Mouse (Mus musculus): ENCODE measurements around the gene Fgd6. TPM values are rescaled to one million over a fixed set of nuclear protein-coding genes. Genes with fewer than 3 reads are reported as not detected.
A peak's percentile ranks its signal among the peaks of the same experiment; 100 is the strongest.

Gene Fgd6
- total RNA-seq, 2 experiments from 2014 or later: 9.9 to 12.3 TPM

GRCm38 (mm10) chr10:94147756-94148531 is 112.1 kb downstream of the Fgd6 start, which contains the start of gene Nr2c1:
Nr2c1 (plus strand) TSS chr10:94148023.
- peak within 1 kb of the TSS; percentile 97 for H3K27ac ChIP-seq
- intact Hi-C loops (cut with DNase I): no loop called here
- TF ChIP-seq CTCF (IDR thresholded peaks at IDR 0.05): peak; percentile 91
- DNase-seq (ENCODE audit: extremely low spot score in 1 of 2, low spot score in 2 of 2): peak; percentile 92 to 93
- peak within 1 kb of the TSS; percentile 99 for H3K4me3 ChIP-seq

DNA sequence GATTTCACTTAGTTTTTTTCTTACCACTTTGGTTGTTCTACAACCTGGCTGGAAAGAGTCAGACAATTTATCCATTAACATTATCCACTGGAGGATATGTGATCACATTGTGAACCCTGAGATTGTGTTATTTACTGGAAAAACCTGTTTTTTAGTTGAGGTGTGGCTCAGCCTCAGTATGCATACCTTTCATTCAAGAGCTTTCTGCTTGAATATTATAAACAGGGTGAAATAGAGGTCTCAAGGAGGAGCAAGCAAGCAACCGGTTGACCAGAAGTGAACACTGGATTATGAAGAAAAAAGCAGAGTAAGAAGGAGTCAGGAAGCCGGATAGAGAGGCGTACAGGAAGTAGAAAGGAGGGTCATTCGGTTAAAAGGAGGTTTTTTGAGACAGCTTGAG is 115.7 kb downstream of the Fgd6 start:
- intact Hi-C loops (cut with DNase I): no loop called here
- no peak for DNase-seq (ENCODE audit: extremely low spot score in 1 of 2, low spot score in 2 of 2)
- Histone ChIP-seq H3K27ac (no peak overlapping the region), H3K4me3 (no peak overlapping the region)
- TF ChIP-seq CTCF (IDR thresholded peaks at IDR 0.05): no peak

- intact Hi-C loops (cut with DNase I): no loop called here
- no peak overlapping the region for H3K4me3 ChIP-seq
- H3K27ac ChIP-seq: no peak overlapping the region
- no peak for DNase-seq (ENCODE audit: extremely low spot score in 1 of 2, low spot score in 2 of 2)
- TF ChIP-seq CTCF (IDR thresholded peaks at IDR 0.05): no peak
These were observed 118.0 kb downstream of the Fgd6 start for GRCm38 (mm10) chr10:94153841-94154240.

GRCm38 (mm10) chr10:94158962-94159361 is 123.2 kb downstream of the Fgd6 start:
- intact Hi-C loops (cut with DNase I): no loop called here
- no peak overlapping the region for H3K27ac ChIP-seq
- no peak for TF ChIP-seq CTCF (IDR thresholded peaks at IDR 0.05)
- no peak for DNase-seq (ENCODE audit: extremely low spot score in 1 of 2, low spot score in 2 of 2)
- no peak overlapping the region for H3K4me3 ChIP-seq

DNA sequence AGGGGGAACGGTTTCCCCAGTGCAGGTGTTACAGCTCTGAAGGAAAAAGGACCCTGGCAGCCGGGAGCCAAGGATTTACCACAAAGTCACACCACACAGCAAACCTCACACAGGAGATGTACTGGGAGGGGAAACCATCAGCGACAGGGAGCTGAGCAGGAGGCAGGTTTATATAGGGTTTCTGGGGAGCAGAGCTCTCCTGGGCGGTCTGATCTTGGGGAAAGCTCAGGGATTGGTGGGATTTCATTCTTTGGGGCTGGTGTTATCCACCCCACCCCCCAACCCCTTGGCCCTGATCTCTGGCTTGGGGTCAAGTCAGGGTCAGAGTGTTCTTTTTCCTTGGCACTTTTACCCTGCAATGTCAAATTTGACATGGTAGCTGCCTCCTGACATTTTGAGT is 123.6 kb downstream of the Fgd6 start:
- intact Hi-C loops (cut with DNase I): no loop called here
- DNase-seq (ENCODE audit: extremely low spot score in 1 of 2, low spot score in 2 of 2): no peak

DNA sequence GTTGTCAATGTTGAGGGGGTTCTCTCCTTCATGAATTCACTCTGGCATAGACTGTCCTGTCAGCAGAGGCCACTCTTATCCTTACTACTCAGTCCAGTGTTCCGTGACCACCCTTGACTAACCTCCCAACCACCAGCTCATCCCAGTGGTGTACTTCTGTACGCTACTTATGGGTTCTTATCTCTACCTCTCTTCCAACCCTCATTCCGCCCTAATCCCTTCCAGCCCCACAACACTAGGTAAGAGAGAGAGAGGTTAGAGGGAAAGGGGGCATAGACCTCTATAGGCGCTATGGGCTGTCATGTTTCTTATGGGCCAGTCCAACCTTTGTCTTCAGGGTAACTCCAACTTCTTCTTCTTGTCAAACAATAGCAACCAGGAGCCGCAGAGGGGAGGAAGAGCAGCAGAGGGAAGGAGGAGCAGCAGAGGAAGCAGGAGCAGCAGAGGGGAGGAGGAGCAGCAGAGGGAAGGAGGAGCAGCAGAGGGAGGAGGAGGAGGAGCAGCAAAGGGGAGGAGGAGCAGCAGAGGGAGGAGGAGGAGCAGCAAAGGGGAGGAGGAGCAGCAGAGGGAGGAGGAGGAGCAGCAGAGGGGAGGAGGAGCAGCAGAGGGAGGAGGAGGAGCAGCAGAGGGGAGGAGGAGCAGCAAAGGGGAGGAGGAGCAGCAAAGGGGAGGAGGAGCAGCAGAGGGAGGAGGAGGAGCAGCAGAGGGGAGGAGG is 125.4 kb downstream of the Fgd6 start:
- Histone ChIP-seq H3K27ac (no peak overlapping the region), H3K4me3 (no peak overlapping the region)
- no peak for DNase-seq (ENCODE audit: extremely low spot score in 1 of 2, low spot score in 2 of 2)
- intact Hi-C loops (cut with DNase I): no loop called here
- TF ChIP-seq CTCF (IDR thresholded peaks at IDR 0.05): no peak

More for the DNA sequence above, 123.6 kb downstream of the Fgd6 start:
- no peak for TF ChIP-seq CTCF (IDR thresholded peaks at IDR 0.05)
- Histone ChIP-seq H3K4me3 (no peak overlapping the region), H3K27ac (no peak overlapping the region)

GRCm38 (mm10) chr10:94162031-94162430 is 126.2 kb downstream of the Fgd6 start:
- intact Hi-C loops (cut with DNase I): no loop called here
- TF ChIP-seq CTCF (IDR thresholded peaks at IDR 0.05): no peak
- Histone ChIP-seq H3K27ac (no peak overlapping the region), H3K4me3 (no peak overlapping the region)
- no peak for DNase-seq (ENCODE audit: extremely low spot score in 1 of 2, low spot score in 2 of 2)

DNA sequence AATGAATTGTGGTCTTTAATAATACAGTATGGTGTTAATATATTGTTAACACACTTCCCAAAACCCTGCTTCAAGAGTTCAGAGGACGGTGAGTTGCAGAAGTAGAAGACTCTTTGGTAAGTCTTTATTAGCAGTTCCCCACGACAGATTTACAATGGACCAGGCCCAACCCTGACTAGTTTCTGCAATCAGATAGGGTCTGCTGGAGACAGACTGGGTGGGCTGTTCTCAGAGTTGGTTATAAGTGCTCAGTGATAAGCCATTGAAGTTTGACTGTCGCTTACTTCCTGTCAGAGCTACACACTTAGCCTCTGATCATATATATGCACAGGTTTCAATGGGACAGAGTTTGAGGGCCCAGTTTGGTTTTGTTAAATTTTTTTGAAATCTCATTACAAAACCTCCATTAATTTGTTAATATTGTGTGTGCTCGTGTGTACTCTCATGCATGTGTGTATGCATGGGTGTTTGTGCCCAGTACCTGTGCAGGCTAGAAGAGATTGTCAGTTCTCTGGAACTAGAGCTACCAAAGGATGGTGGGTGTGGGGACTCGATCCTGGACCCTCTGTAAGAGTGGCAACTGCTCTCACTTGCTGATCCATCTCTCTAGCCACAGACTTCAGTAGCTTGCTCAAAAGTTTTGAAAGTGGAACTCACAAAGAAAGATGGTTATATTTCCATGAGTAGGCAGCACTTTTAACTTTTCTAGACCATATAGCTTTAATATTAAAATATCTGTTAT is 128.5 kb downstream of the Fgd6 start:
- DNase-seq (ENCODE audit: extremely low spot score in 1 of 2, low spot score in 2 of 2): no peak
- no peak for TF ChIP-seq CTCF (IDR thresholded peaks at IDR 0.05)
- intact Hi-C loops (cut with DNase I): no loop called here
- H3K27ac ChIP-seq: no peak overlapping the region
- no peak overlapping the region for H3K4me3 ChIP-seq

DNA sequence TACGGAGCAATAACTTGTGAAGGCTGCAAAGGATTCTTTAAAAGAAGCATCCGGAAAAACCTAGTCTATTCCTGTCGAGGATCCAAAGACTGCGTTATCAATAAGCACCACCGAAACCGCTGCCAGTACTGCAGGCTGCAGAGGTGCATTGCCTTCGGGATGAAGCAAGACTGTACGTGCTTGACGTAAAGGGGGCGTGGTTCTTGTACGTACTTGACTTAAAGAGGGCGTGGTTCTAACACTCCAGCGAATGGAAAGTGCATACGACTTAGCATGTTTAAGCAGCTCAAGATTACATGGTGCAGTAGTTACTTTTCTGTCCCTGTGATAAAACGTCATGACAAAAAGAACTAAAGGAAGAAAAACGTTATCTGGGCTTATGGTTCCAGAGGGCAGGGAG is 129.6 kb downstream of the Fgd6 start:
- no peak overlapping the region for H3K4me3 ChIP-seq
- H3K27ac ChIP-seq: no peak overlapping the region
- no peak for DNase-seq (ENCODE audit: extremely low spot score in 1 of 2, low spot score in 2 of 2)
- intact Hi-C loops (cut with DNase I): no loop called here
- TF ChIP-seq CTCF (IDR thresholded peaks at IDR 0.05): no peak

DNA sequence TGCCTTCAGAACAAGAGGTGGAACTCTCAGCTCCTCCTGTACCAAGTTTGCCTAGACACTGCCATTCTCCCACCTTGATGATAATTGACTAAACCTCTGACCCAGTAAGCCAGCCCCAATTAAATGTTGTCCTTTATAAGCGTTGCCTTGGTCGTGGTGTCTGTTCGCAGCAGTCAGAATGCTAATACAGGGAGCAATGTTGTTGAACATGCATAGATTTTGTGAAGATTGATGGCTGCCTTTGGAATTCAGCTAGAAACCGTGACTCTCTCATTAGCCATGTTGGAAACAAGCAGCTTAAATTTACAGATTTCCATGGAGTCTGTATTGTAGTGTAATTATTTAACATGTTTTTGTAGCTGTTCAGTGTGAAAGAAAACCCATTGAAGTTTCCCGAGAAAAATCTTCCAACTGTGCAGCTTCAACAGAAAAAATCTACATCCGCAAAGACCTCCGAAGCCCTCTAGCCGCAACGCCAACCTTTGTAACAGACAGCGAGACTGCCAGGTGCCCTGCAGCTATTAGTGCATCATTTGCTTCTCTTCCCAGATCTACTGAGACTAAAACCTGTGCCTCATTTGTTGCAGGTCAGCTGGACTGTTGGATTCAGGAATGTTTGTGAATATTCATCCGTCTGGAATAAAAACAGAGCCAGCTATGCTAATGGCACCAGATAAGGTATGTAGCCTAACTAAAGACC is 131.4 kb downstream of the Fgd6 start:
- TF ChIP-seq CTCF (IDR thresholded peaks at IDR 0.05): no peak
- DNase-seq (ENCODE audit: extremely low spot score in 1 of 2, low spot score in 2 of 2): no peak
- H3K27ac ChIP-seq: no peak overlapping the region
- no peak overlapping the region for H3K4me3 ChIP-seq
- intact Hi-C loops (cut with DNase I): no loop called here

DNA sequence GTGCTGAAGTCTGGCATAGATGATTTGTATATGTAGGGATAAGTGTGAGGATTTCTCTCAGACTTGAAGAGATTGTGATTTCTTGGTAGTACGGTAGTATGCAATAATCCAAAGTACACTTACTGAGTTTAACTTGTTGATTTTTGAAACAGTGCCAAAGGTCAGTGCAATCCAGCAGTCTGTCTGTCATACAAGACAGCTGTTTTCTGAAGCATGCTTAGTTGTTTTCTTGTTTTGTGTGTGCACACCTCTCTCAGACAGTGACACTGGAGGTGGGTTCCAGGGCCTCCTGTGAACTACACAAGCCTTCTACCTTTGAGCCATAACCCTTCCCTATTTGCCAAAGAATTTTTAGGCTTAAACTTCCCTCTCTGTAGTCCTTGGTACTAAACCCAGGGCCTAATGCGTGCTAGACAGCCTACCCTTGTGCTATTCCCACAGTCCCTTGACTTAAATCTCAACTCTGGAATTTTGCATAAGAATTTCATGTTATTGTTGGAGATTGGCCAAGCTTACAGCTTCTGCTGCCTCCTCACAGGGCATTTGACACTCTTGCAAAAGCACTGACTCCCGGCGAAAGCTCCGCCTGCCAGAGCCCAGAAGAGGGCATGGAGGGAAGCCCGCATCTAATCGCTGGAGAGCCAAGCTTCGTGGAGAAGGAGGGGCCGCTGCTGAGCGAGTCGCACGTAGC is 135.8 kb downstream of the Fgd6 start:
- no peak for DNase-seq (ENCODE audit: extremely low spot score in 1 of 2, low spot score in 2 of 2)
- H3K27ac ChIP-seq: no peak overlapping the region
- intact Hi-C loops (cut with DNase I): no loop called here
- no peak for TF ChIP-seq CTCF (IDR thresholded peaks at IDR 0.05)
- no peak overlapping the region for H3K4me3 ChIP-seq

Data from left cerebral cortex, adult 2 months (tissue).